Mouse (Mus musculus) fibroblast of lung, adult 2 months (primary cell): ENCODE measurements at regions not wholly inside any gene's neighbourhood (a gene's known extent, or its start where the extent isn't known, plus 50 kb on each side); places are given as distances from the start of the nearest gene placed in this dataset.
A peak's percentile ranks its signal among the peaks of the same experiment; 100 is the strongest.

ENCODE experiments used
- DNase-seq: peaks from one replicate; pipeline ENCODE4 v3.0.0-alpha.2; 2011; ENCODE audit warnings: low read depth

GRCm38 (mm10) chr6:91619009-91619408 lies 64.8 kb upstream of the Slc6a6 start:
- peak; percentile 81 for DNase-seq

GRCm38 (mm10) chr6:91619735-91620732 lies 63.8 kb upstream of the Slc6a6 start:
- DNase-seq = peak; percentile 31

GRCm38 (mm10) chr6:91621437-91621836 lies 62.4 kb upstream of the Slc6a6 start:
- DNase-seq = no peak

- no peak for DNase-seq
Measured at GRCm38 (mm10) chr6:91622425-91622824, 61.4 kb upstream of the Slc6a6 start.

- DNase-seq = no peak
Measured at GRCm38 (mm10) chr6:91623646-91624045, 60.2 kb upstream of the Slc6a6 start.

GRCm38 (mm10) chr6:91629230-91629629 lies 54.6 kb upstream of the Slc6a6 start:
- DNase-seq = no peak

- no peak for DNase-seq
Measured at GRCm38 (mm10) chr6:91631261-91631660, 52.6 kb upstream of the Slc6a6 start.
